Mouse (Mus musculus): ENCODE data around the gene Cyp2t4. TPM values are rescaled to one million over a fixed set of nuclear protein-coding genes. Genes with fewer than 3 reads are reported as not detected.

Gene Cyp2t4
- total and polyA plus RNA-seq, 2 experiments from 2014 or later = 0.09 TPM; not detected in 1

- Histone ChIP-seq H3K4me2 (ENCODE audit: low read depth, low read length) (peak overlapping the region; percentile 87), H3K9ac (replicated peaks; ENCODE audit: low read length) (peak overlapping the region; percentile 84), H3K27me3 (ENCODE audit: insufficient read depth, low read length) (no peaks in the 10 kb centered on the region), H3K27ac (peak overlapping the region; percentile 98; the same call in 1 of the 2 replicates), H3K4me3 (ENCODE audit: low read length) (peak overlapping the region; percentile 70), H3K36me3 (ENCODE audit: insufficient read depth, low read length) (no peaks in the 10 kb centered on the region), H3K4me1 (ENCODE audit: insufficient read depth, low read length) (peaks cover 37% of the 10 kb centered on the region), H3K9me3 (ENCODE audit: low read length) (no peaks in the 10 kb centered on the region)
- 69% methylated on average over 22 of the region's 23 CpGs for WGBS
- no peak for DNase-seq (ENCODE audit: low spot score)
- TF ChIP-seq CTCF (IDR thresholded peaks at IDR 0.05; ENCODE audit: low read depth) = 0 out of 2 replicates have a peak, but pooled peaks have one; percentile 1
- ATAC-seq = peak; percentile 8; the same call in 1 of the 2 replicates
Observed at GRCm38 (mm10) chr7:27165007-27165655, 11.6 kb downstream of the Cyp2t4 start.

- H3K4me2 ChIP-seq (ENCODE audit: low read depth, low read length) = peak overlapping the region; percentile 87
- H3K9me3 ChIP-seq (ENCODE audit: low read length) = no peaks in the 10 kb centered on the region
- peaks cover 33% of the 10 kb centered on the region for H3K4me1 ChIP-seq (ENCODE audit: insufficient read depth, low read length)
- no peaks in the 10 kb centered on the region for H3K36me3 ChIP-seq (ENCODE audit: insufficient read depth, low read length)
- ATAC-seq = 0 out of 2 replicates have a peak, but pooled peaks have one; percentile 0
- H3K4me3 ChIP-seq (ENCODE audit: low read length) = peak overlapping the region; percentile 70
- no peaks in the 10 kb centered on the region for H3K27me3 ChIP-seq (ENCODE audit: insufficient read depth, low read length)
- no peak for TF ChIP-seq CTCF (IDR thresholded peaks at IDR 0.05; ENCODE audit: low read depth)
- peak overlapping the region; percentile 84 for H3K9ac ChIP-seq (replicated peaks; ENCODE audit: low read length)
- DNase-seq (ENCODE audit: low spot score) = no peak
- 2% methylated on average over 8 of the region's 8 CpGs for WGBS
- peak overlapping the region; percentile 98 for H3K27ac ChIP-seq
Observed at GRCm38 (mm10) chr7:27165696-27166095, 12.2 kb downstream of the Cyp2t4 start.

- peak overlapping the region; percentile 70 for H3K4me3 ChIP-seq (ENCODE audit: low read length)
- DNase-seq (ENCODE audit: low spot score) (peak; percentile 87), ATAC-seq (peak; percentile 67)
- peak overlapping the region; percentile 98 for H3K27ac ChIP-seq
- peak overlapping the region; percentile 84 for H3K9ac ChIP-seq (replicated peaks; ENCODE audit: low read length)
- no peaks in the 10 kb centered on the region for H3K9me3 ChIP-seq (ENCODE audit: low read length)
- H3K4me1 ChIP-seq (ENCODE audit: insufficient read depth, low read length) = peaks cover 33% of the 10 kb centered on the region
- no peaks in the 10 kb centered on the region for H3K36me3 ChIP-seq (ENCODE audit: insufficient read depth, low read length)
- 0% methylated on average over 10 of the region's 43 CpGs for WGBS
- no peaks in the 10 kb centered on the region for H3K27me3 ChIP-seq (ENCODE audit: insufficient read depth, low read length)
- TF ChIP-seq CTCF (IDR thresholded peaks at IDR 0.05; ENCODE audit: low read depth) = no peak
- H3K4me2 ChIP-seq (ENCODE audit: low read depth, low read length) = peak overlapping the region; percentile 87
Observed at GRCm38 (mm10) chr7:27166229-27166613, 12.7 kb downstream of the Cyp2t4 start.

- no peaks in the 10 kb centered on the region for H3K9me3 ChIP-seq (ENCODE audit: low read length)
- ATAC-seq = peak; percentile 83
- peak within 1 kb of the TSS; percentile 84 for H3K9ac ChIP-seq (replicated peaks; ENCODE audit: low read length)
- peak within 1 kb of the TSS; percentile 98 for H3K27ac ChIP-seq
- DNase-seq (ENCODE audit: low spot score) = peak; percentile 97
- 2% methylated on average over 53 of the region's 61 CpGs for WGBS
- H3K27me3 ChIP-seq (ENCODE audit: insufficient read depth, low read length) = no peaks in the 10 kb centered on the region
- no peak for TF ChIP-seq CTCF (IDR thresholded peaks at IDR 0.05; ENCODE audit: low read depth)
- H3K4me1 ChIP-seq (ENCODE audit: insufficient read depth, low read length) = peaks cover 33% of the 10 kb centered on the region
- peak within 1 kb of the TSS; percentile 87 for H3K4me2 ChIP-seq (ENCODE audit: low read depth, low read length)
- peak within 1 kb of the TSS; percentile 70 for H3K4me3 ChIP-seq (ENCODE audit: low read length)
- 0 out of 2 replicates have a peak, but pooled peaks cover 2% of the 10 kb centered on the region for H3K36me3 ChIP-seq (ENCODE audit: insufficient read depth, low read length)
Observed at GRCm38 (mm10) chr7:27166614-27167474, 13.3 kb downstream of the Cyp2t4 start, which contains the start of gene Egln2. Gene Egln2, minus strand, starts transcription at chr7:27166802.

GRCm38 (mm10) chr7:27167475-27168094 lies 14.1 kb downstream of the Cyp2t4 start:
- no peak for DNase-seq (ENCODE audit: low spot score)
- Histone ChIP-seq H3K27ac (peak overlapping the region; percentile 98), H3K4me2 (ENCODE audit: low read depth, low read length) (peak overlapping the region; percentile 87), H3K27me3 (ENCODE audit: insufficient read depth, low read length) (no peaks in the 10 kb centered on the region), H3K9me3 (ENCODE audit: low read length) (no peaks in the 10 kb centered on the region), H3K9ac (replicated peaks; ENCODE audit: low read length) (peak overlapping the region; percentile 84; the same call in 1 of the 2 replicates), H3K4me3 (ENCODE audit: low read length) (peak overlapping the region; percentile 70), H3K36me3 (ENCODE audit: insufficient read depth, low read length) (peaks cover 9% of the 10 kb centered on the region; the same call in 1 of the 2 replicates), H3K4me1 (ENCODE audit: insufficient read depth, low read length) (peaks cover 33% of the 10 kb centered on the region)
- WGBS = 67% methylated on average over 11 of the region's 11 CpGs
- no peak for ATAC-seq
- no peak for TF ChIP-seq CTCF (IDR thresholded peaks at IDR 0.05; ENCODE audit: low read depth)

DNA sequence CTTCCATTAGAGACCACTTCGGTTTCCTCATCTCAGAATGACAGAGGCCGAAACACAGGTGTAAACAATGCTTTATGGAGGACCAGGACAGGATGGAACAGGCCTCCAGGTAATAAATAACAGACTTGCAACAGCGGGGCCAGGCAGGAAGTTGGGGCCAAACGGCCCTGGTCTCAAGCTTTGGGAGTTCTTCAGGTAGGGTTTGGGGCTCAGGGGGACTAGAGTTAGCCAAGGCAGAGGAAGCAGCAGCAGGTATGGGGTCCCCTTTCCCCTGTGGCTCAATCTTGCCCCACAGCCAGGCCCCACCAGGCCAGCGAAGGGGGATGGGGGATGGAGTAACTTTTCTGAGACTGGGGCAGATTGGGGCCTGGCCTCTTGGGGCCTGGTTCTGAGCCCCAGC lies 14.9 kb downstream of the Cyp2t4 start:
- no peak overlapping the region for H3K9ac ChIP-seq (replicated peaks; ENCODE audit: low read length)
- H3K4me1 ChIP-seq (ENCODE audit: insufficient read depth, low read length) = peaks cover 25% of the 10 kb centered on the region
- no peaks in the 10 kb centered on the region for H3K27me3 ChIP-seq (ENCODE audit: insufficient read depth, low read length)
- TF ChIP-seq CTCF (IDR thresholded peaks at IDR 0.05; ENCODE audit: low read depth) = no peak
- ATAC-seq (no peak), DNase-seq (ENCODE audit: low spot score) (no peak)
- H3K9me3 ChIP-seq (ENCODE audit: low read length) = no peaks in the 10 kb centered on the region
- peaks cover 16% of the 10 kb centered on the region; the same call in 1 of the 2 replicates for H3K36me3 ChIP-seq (ENCODE audit: insufficient read depth, low read length)
- H3K4me3 ChIP-seq (ENCODE audit: low read length) = no peak overlapping the region
- no peak overlapping the region for H3K4me2 ChIP-seq (ENCODE audit: low read depth, low read length)
- 94% methylated on average over 5 of the region's 5 CpGs for WGBS
- H3K27ac ChIP-seq = no peak overlapping the region

Data from hindbrain, postnatal 0 days (tissue).